Mouse (Mus musculus): ENCODE measurements at regions not wholly inside any gene's neighbourhood (a gene's known extent, or its start where the extent isn't known, plus 50 kb on each side); places are given as distances from the start of the nearest gene placed in this dataset.

DNA sequence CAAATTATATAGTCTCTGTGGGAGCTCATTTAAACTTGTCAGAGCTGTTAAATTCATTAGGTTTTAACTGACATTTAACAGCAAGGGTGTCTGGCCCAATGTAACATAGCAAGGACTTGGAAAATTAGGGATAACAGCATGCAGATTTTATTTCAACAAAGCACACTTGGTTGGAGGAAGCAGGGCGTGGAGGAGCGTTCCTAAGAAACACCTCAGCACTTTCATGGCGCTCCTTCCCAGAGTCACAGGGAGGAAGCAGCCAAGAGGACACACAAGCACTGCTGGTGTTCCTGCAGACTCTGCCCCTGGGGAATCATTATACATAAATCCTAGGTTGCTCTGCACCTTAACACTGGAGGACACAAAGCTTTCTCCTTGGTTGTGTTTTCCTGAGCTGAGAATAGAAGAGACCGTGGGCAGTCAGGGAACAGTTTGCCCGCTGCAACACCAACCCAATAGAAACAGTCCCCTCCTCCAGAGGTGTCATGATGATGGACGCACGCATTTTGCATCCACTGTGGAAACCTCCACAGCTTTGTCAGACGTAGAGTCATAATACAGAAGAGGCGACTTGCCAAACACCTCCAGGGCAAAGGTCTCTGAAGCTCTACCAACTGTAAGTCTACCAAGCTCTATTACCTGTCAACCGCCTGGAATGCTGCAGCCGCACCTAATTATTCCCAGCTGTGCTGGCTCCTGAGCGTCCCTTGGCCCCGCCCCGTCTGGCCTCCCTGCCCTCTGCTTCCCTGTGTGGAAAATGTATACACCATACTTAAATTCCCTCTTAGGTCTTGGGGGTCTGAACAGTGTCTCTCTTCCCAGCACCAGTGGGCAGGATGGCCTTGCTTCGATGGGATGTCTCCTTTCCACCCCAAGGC is 131.3 kb downstream of the Spata18 start:
- Histone ChIP-seq H3K27ac (ENCODE audit: low read length) (no peak overlapping the region), H3K9ac (ENCODE audit: low read length) (no peak overlapping the region), H3K4me1 (ENCODE audit: control insufficient read depth, insufficient read depth, low read length) (no peaks in the 10 kb centered on the region), H3K36me3 (ENCODE audit: control insufficient read depth, insufficient read depth) (no peaks in the 10 kb centered on the region), H3K27me3 (ENCODE audit: control insufficient read depth, insufficient read depth, low read length) (no peaks in the 10 kb centered on the region), H3K4me2 (ENCODE audit: low read depth, low read length) (no peak overlapping the region), H3K9me3 (replicated peaks; ENCODE audit: control insufficient read depth, low read length) (no peaks in the 10 kb centered on the region), H3K4me3 (ENCODE audit: low read length) (no peak overlapping the region)
- WGBS: 66% methylated on average over 15 of the region's 15 CpGs
- no peak for ATAC-seq (replicated peaks; ENCODE audit: extremely low read depth, insufficient read depth, low FRiP score)

DNA sequence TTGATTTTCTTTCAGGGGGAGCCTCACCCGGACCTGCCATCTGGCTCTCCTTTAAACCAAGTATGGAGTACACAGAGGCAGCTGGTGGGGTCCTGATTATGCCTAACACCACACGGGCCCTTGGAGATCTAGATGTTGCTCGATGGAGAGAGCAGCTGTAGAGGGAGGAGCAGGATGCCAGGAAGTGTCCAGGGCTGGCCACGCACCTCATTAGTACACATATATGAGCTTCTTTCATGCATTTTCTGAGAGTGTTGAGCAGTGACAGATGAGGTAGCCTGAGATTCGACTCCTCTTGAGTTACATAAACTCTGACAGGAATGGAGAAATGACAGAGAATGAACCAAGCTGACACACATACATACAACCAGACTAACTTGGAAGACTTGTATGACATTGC is 136.1 kb downstream of the Spata18 start:
- Histone ChIP-seq H3K36me3 (ENCODE audit: control insufficient read depth, insufficient read depth) (no peaks in the 10 kb centered on the region), H3K4me2 (ENCODE audit: low read depth, low read length) (no peak overlapping the region), H3K9ac (ENCODE audit: low read length) (no peak overlapping the region), H3K27ac (ENCODE audit: low read length) (no peak overlapping the region), H3K4me1 (ENCODE audit: control insufficient read depth, insufficient read depth, low read length) (no peaks in the 10 kb centered on the region), H3K4me3 (ENCODE audit: low read length) (no peak overlapping the region), H3K9me3 (replicated peaks; ENCODE audit: control insufficient read depth, low read length) (no peaks in the 10 kb centered on the region), H3K27me3 (ENCODE audit: control insufficient read depth, insufficient read depth, low read length) (no peaks in the 10 kb centered on the region)
- 72% methylated on average over 5 of the region's 5 CpGs for whole genome bisulfite sequencing
- no peak for ATAC-seq (replicated peaks; ENCODE audit: extremely low read depth, insufficient read depth, low FRiP score)

GRCm38 (mm10) chr5:73792216-73792615 is 141.0 kb downstream of the Spata18 start:
- Histone ChIP-seq H3K4me2 (ENCODE audit: low read depth, low read length) (no peak overlapping the region), H3K4me1 (ENCODE audit: control insufficient read depth, insufficient read depth, low read length) (no peaks in the 10 kb centered on the region), H3K9me3 (replicated peaks; ENCODE audit: control insufficient read depth, low read length) (no peaks in the 10 kb centered on the region), H3K36me3 (ENCODE audit: control insufficient read depth, insufficient read depth) (no peaks in the 10 kb centered on the region), H3K27ac (ENCODE audit: low read length) (no peak overlapping the region), H3K4me3 (ENCODE audit: low read length) (no peak overlapping the region), H3K9ac (ENCODE audit: low read length) (no peak overlapping the region), H3K27me3 (ENCODE audit: control insufficient read depth, insufficient read depth, low read length) (no peaks in the 10 kb centered on the region)
- 70% methylated on average over 3 of the region's 3 CpGs for WGBS
- no peak for ATAC-seq (replicated peaks; ENCODE audit: extremely low read depth, insufficient read depth, low FRiP score)

GRCm38 (mm10) chr5:73796201-73796600 is 145.0 kb downstream of the Spata18 start:
- no peak overlapping the region for H3K27ac ChIP-seq (ENCODE audit: low read length)
- no peaks in the 10 kb centered on the region for H3K9me3 ChIP-seq (replicated peaks; ENCODE audit: control insufficient read depth, low read length)
- H3K9ac ChIP-seq (ENCODE audit: low read length): no peak overlapping the region
- H3K4me2 ChIP-seq (ENCODE audit: low read depth, low read length): no peak overlapping the region
- H3K4me1 ChIP-seq (ENCODE audit: control insufficient read depth, insufficient read depth, low read length): no peaks in the 10 kb centered on the region
- H3K36me3 ChIP-seq (ENCODE audit: control insufficient read depth, insufficient read depth): no peaks in the 10 kb centered on the region
- H3K4me3 ChIP-seq (ENCODE audit: low read length): no peak overlapping the region
- no peaks in the 10 kb centered on the region for H3K27me3 ChIP-seq (ENCODE audit: control insufficient read depth, insufficient read depth, low read length)
- no peak for ATAC-seq (replicated peaks; ENCODE audit: extremely low read depth, insufficient read depth, low FRiP score)
- WGBS: 41% methylated on average over 2 of the region's 2 CpGs

GRCm38 (mm10) chr5:73797980-73798379 is 146.8 kb downstream of the Spata18 start:
- Histone ChIP-seq H3K36me3 (ENCODE audit: control insufficient read depth, insufficient read depth) (no peaks in the 10 kb centered on the region), H3K4me1 (ENCODE audit: control insufficient read depth, insufficient read depth, low read length) (no peaks in the 10 kb centered on the region), H3K9me3 (replicated peaks; ENCODE audit: control insufficient read depth, low read length) (no peaks in the 10 kb centered on the region), H3K4me3 (ENCODE audit: low read length) (no peak overlapping the region), H3K9ac (ENCODE audit: low read length) (no peak overlapping the region), H3K27me3 (ENCODE audit: control insufficient read depth, insufficient read depth, low read length) (no peaks in the 10 kb centered on the region), H3K27ac (ENCODE audit: low read length) (no peak overlapping the region), H3K4me2 (ENCODE audit: low read depth, low read length) (no peak overlapping the region)
- WGBS: 92% methylated on average over 3 of the region's 3 CpGs
- no peak for ATAC-seq (replicated peaks; ENCODE audit: extremely low read depth, insufficient read depth, low FRiP score)

- no peak for ATAC-seq (replicated peaks; ENCODE audit: extremely low read depth, insufficient read depth, low FRiP score)
- no peak overlapping the region for H3K4me3 ChIP-seq (ENCODE audit: low read length)
- no peak overlapping the region for H3K9ac ChIP-seq (ENCODE audit: low read length)
- no peak overlapping the region for H3K4me2 ChIP-seq (ENCODE audit: low read depth, low read length)
- H3K27me3 ChIP-seq (ENCODE audit: control insufficient read depth, insufficient read depth, low read length): no peaks in the 10 kb centered on the region
- H3K27ac ChIP-seq (ENCODE audit: low read length): no peak overlapping the region
- no peaks in the 10 kb centered on the region for H3K4me1 ChIP-seq (ENCODE audit: control insufficient read depth, insufficient read depth, low read length)
- no peaks in the 10 kb centered on the region for H3K9me3 ChIP-seq (replicated peaks; ENCODE audit: control insufficient read depth, low read length)
- H3K36me3 ChIP-seq (ENCODE audit: control insufficient read depth, insufficient read depth): no peaks in the 10 kb centered on the region
- WGBS: 52% methylated on average over 1 of the region's 1 CpGs
These were observed 152.3 kb downstream of the Spata18 start for GRCm38 (mm10) chr5:73803431-73803830.

GRCm38 (mm10) chr5:73804556-73805230 is 153.5 kb downstream of the Spata18 start:
- 65% methylated on average over 4 of the region's 4 CpGs for WGBS
- Histone ChIP-seq H3K27me3 (ENCODE audit: control insufficient read depth, insufficient read depth, low read length) (no peaks in the 10 kb centered on the region), H3K4me2 (ENCODE audit: low read depth, low read length) (no peak overlapping the region), H3K27ac (ENCODE audit: low read length) (no peak overlapping the region), H3K36me3 (ENCODE audit: control insufficient read depth, insufficient read depth) (no peaks in the 10 kb centered on the region), H3K9me3 (replicated peaks; ENCODE audit: control insufficient read depth, low read length) (no peaks in the 10 kb centered on the region), H3K4me3 (ENCODE audit: low read length) (no peak overlapping the region), H3K9ac (ENCODE audit: low read length) (no peak overlapping the region), H3K4me1 (ENCODE audit: control insufficient read depth, insufficient read depth, low read length) (no peaks in the 10 kb centered on the region)
- no peak for ATAC-seq (replicated peaks; ENCODE audit: extremely low read depth, insufficient read depth, low FRiP score)

GRCm38 (mm10) chr5:73810660-73811059 is 159.5 kb downstream of the Spata18 start:
- no peak overlapping the region for H3K27ac ChIP-seq (ENCODE audit: low read length)
- 75% methylated on average over 3 of the region's 3 CpGs for WGBS
- peaks cover 4% of the 10 kb centered on the region; the same call in 1 of the 2 replicates for H3K9me3 ChIP-seq (replicated peaks; ENCODE audit: control insufficient read depth, low read length)
- no peak for ATAC-seq (replicated peaks; ENCODE audit: extremely low read depth, insufficient read depth, low FRiP score)
- H3K27me3 ChIP-seq (ENCODE audit: control insufficient read depth, insufficient read depth, low read length): no peaks in the 10 kb centered on the region
- H3K4me2 ChIP-seq (ENCODE audit: low read depth, low read length): no peak overlapping the region
- no peaks in the 10 kb centered on the region for H3K4me1 ChIP-seq (ENCODE audit: control insufficient read depth, insufficient read depth, low read length)
- no peak overlapping the region for H3K9ac ChIP-seq (ENCODE audit: low read length)
- H3K36me3 ChIP-seq (ENCODE audit: control insufficient read depth, insufficient read depth): no peaks in the 10 kb centered on the region
- H3K4me3 ChIP-seq (ENCODE audit: low read length): no peak overlapping the region

DNA sequence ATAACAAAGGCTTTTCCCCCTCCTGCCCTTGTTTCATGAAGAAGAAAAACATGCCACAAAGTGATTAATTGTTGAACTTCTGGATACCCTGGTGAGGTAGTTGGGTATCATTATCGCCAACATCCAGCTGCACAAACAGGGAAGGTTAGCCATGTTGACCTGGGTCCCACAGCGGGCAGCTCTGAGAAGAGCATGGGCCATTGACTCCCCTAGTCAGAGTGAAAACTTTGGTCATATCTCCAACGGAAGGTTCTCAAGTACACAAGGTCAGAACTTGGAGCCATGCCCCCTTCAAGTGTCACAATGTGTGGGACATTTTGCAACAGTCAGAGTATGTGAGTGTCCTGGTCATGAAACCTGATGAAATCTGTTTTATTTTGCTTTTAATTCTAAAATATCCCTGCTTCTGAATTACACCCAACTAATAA is 159.9 kb downstream of the Spata18 start:
- Histone ChIP-seq H3K4me1 (ENCODE audit: control insufficient read depth, insufficient read depth, low read length) (no peaks in the 10 kb centered on the region), H3K9me3 (replicated peaks; ENCODE audit: control insufficient read depth, low read length) (peaks cover 7% of the 10 kb centered on the region), H3K27me3 (ENCODE audit: control insufficient read depth, insufficient read depth, low read length) (no peaks in the 10 kb centered on the region), H3K27ac (ENCODE audit: low read length) (no peak overlapping the region), H3K36me3 (ENCODE audit: control insufficient read depth, insufficient read depth) (no peaks in the 10 kb centered on the region), H3K9ac (ENCODE audit: low read length) (no peak overlapping the region), H3K4me2 (ENCODE audit: low read depth, low read length) (no peak overlapping the region), H3K4me3 (ENCODE audit: low read length) (no peak overlapping the region)
- 60% methylated on average over 3 of the region's 3 CpGs for WGBS
- ATAC-seq (replicated peaks; ENCODE audit: extremely low read depth, insufficient read depth, low FRiP score): no peak
